Mouse (Mus musculus) frontal cortex, postnatal 25 days (tissue): ENCODE data around the gene Ltb.

Experiments
- DNase-seq, 2 experiments: peaks; one replicate each; pipeline ENCODE4 v3.0.0; 2022; ENCODE audit warnings: low spot score in 2 of 2

Gene Ltb

DNA sequence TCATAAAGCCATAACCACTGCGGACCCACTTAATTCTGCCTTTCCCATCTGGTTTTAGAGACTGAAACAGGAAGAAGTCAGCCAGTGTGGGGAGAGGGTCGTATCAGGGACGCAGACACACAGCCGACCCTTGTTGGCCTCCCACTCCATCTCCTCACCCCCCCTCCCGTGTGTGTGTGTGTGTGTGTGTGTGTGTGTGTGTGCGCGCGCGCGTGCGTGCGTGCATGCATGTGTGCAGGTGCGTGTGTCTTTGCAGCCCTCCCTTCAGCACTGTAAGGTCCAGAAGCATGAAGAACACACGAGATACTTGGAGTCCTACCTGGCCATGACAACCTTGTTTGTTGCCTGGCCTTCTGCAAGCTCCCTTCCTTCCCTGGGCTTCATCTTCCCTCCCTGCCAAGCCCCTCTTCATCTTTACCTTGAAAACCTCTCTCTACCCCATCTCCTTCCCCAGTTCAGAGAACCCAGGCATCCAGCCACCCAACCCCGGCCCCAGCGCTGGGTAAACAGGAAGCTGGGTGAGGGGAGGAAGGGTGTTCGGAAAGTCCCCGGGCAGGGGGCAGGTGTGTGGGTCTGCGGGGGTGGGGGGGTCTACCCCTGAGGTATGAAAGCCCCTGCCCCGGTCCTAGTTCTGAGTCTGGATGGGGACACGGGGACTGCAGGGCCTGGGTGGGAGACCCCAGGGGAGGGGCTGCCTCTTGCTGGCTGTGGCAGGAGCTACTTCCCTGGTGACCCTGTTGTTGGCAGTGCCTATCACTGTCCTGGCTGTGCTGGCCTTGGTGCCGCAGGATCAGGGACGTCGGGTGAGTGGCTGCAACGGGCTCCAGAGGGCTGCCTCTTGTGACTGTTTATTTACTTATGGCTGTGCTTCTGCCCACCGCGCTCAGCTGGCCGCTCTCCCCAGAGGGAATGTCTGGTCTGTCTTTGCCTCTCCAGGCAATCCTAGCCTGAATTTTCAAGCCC lies at the start of gene Ltb:
Ltb (plus strand) TSS at position 559 of the 963 bp plus-strand sequence.
- DNase-seq: no peak

DNA sequence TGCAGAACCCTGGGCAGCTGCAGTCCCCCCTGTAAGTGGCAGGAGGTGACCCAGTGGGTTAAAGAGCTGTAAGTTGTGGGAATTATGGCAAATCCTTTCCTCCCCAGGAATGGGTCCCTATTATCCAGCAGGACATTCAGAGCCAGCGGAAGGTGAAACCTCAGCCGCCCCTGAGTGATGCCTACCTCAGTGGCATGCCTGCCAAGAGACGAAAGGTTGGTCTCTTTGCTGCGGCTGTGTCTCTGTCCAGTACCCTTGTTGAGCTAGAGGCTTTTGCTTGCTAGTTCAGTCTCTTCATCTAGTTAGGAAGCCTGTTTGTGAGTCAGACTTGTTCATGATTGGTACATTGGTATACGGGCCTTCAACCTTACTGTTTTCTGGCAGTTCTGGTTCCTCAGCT lies 48.1 kb upstream of the Ltb start:
- DNase-seq: no peak

DNA sequence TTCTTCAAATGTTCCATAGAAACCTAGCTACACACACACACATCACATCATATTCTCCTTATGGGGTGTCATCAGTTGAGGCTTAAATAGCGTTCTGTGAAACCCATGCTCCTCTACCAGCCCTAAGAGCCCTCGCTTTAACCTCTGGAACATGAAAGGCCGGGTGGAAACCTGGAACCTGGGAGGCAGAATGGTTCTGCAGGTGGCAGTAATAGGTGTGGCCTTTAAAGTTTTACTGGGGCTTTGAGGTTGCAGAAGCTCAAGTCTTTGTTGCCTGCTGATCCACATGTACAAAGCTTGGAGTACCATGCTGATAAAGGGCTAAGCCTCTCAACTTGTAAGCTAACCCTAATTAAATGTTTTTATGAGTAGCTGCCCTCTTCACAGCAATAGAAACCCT lies 46.9 kb upstream of the Ltb start:
- no peak for DNase-seq

DNA sequence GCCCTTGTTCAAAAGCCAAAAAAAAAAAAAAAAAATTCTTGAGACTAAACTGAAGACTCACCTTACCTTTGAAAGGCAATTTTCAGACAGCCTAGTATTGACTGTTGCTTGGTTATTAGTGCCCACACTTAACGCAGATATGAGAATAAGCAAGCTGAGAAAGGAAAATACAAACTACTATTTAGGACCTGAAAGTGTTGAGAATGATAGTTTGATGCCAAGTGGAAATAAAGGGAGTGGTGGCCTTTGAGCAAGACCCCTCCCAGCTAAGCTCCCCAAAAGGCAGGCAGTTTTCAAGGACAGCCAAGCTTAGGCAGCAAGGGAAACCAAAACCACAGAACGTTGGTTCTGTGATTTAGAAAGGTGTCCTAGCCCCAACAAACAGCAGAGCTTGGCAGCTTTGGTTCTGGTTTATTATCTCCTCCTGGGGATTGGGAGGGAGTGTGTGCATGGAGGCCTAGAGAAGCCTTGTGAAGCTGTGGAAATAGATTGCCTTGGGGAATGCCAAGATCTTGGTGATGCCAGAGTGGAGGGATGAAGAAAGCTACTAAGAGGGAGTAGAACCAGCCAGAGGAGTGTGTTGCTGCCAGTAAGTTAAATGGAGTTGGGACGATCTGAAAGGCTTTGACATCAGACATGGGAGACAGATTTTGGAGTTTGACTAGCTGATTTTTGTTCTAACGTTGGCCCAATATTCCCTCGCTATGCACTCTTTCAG lies 46.2 kb upstream of the Ltb start:
- no peak for DNase-seq

DNA sequence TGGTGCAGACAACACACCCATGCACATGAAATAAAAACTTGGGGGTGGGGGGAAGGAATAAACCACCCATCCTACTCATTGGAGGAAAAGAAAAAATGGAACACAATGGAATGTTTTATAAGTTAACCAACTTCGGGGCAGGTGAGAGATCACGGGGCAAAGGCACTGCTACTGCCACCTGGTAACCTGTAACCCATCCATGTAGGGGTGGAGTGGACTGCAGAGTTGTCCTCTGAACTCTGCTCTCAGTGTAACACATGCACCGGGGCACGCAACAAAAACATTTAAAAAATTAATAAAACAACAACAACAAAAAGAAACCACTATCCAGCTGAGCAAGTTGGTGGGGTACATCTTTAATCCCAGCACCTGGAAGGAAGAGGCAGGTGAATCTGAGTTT lies 42.1 kb upstream of the Ltb start:
- DNase-seq: no peak

DNA sequence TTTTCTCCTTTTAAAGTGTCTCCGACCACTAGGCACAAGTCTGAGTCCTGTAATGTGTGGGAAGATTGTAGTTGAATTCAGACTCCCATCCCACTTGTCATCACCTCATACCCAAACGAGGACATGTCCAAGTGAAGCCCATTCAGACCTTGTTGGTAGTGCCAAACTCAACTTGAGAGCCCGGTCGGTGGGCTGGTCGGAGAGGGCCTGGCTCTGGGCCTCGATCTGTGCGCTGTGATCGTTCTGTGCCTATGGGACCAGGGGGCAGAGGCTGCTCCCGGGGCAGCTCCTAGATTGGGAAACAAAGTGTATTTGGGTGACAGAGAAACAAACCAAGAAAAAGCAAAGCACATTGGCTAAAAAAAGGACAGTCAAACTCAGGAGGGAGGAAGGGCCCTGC lies 41.2 kb upstream of the Ltb start:
- DNase-seq: no peak

DNA sequence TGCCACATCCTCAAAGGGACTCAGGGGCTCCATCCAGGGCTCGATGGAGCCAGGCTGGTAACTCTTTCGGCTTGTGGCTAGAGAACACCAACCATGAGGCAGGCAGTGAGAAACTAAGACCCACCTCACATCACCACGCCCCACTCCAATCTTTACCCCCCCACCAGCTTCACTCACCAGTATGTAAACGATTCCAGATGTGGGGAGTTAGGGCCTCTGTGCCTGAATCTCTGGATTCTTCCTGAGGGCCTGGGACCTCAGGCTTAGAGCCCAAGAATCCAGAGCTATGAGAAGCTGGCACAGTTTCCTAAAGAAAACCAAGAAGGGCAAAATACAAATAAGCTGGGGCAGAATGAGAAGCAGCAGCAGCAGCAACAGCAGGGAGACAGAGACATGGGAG lies 40.3 kb upstream of the Ltb start:
- no peak for DNase-seq

DNA sequence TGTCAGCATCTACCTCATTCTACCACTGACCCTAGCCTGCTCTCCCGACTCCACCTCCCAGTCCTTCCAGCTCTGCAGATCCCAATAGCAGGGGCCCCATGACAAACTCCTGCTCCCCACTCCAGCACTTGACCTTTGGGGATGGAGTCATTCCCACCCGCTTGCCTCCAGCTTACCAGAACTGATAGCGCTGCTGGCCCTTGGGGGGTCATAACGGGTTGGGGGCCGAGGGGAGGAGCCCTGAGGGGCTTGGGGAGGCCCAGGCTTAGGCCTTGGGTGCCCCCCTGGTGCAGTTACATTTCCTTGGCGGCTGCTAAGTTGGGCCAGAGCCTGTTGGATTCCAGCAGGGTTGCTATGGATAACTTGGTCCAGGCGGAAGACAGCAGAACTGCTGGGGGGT lies 39.6 kb upstream of the Ltb start:
- DNase-seq: no peak

DNA sequence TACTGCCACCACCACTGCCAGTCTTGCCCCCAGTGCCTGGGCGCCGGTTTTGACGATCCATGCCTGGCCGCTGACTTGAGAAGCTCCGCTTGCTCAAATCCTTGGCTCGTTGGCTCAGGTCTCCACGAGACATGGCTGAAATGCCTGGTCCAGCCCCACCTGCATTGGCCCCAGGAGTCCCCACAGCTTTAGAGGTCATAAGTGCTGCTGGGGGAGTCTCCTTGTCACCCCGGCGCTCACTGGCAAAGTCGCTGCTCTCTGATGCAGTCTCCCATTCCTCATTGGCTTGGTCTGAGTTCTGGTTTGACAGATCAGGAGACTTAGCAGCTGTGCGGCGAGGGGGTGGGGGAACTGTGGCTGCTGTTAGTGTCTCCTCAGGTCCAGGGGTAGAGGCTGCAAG lies 38.8 kb upstream of the Ltb start:
- DNase-seq: no peak

DNA sequence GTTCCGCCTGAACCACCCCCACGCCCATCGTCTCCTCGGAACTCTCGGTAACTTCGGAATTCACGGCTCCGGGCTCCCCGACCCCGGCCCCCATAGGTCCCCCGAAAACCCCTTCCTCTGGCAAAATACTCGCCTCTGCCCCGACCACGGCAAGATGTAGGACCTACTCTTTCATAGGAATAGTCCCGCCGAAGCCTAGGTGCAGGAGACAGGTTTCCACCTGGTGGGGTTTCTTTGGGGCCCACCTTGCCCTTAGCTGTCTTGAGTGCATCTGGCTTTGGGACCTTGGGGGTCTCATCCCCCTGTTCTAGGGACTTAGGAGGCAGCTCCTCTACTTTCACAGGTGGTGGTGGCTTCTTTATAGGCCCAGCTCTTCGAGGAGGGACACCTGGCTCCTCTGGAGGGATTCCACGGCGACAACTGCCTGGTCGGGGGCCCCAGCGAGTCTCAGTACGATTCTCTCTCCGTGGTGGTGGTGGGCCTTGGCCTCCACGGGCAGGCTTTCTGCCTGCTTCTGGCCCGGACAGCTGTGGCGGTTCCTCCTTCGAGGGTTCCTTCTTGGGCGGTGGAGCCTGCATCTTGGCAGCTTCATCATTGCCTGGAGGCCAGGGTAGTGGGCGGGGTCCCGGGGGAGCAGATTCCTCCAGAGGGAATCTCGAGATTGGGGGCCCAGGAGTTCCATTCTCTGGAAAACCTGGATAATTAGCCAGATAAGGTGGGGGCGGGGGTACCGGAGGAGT lies 37.6 kb upstream of the Ltb start:
- no peak for DNase-seq

DNA sequence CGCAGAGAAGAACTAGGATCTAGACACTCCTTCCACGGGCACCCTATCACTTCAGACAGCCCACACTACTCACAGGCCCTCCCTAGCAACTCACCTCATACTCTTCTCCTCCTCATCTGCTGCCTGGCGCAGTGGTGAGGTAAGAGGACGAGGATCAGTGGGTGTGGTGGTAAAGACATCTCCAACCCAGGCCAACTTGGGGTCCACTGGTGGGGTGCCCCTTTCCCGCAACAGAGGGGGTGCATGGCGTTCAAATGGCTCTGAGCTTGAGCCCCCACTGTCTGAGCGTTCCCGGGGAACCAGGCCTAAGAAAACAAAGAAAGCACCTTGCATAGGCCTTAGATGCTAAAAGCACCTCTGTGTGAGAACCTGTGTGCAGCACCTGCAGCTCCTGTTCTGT lies 37.0 kb upstream of the Ltb start:
- DNase-seq: no peak

DNA sequence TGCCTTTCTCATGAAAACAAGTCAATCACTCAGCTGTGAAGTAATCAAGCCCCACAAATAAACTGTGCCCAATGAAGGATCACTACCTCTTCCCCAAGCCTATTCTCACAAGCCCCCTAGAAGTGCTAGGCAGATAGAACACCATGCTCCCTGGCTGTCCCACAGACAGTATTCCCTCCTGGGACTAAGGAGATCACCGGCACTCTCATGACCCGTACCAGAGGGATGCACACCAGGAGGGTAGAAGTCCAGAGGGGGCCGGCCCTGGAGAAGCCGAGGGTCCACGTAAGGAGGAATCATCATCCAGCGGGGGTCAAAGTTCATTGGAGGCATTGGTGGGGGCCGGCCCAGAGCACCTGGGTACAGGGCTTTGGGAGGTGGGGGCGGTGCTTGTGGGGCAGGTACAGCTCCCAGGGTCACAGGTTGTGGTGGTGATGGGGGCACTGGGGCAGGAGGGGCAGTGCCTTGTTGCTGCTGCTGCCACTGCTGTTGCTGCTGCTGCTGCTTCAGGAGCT lies 36.5 kb upstream of the Ltb start:
- no peak for DNase-seq

DNA sequence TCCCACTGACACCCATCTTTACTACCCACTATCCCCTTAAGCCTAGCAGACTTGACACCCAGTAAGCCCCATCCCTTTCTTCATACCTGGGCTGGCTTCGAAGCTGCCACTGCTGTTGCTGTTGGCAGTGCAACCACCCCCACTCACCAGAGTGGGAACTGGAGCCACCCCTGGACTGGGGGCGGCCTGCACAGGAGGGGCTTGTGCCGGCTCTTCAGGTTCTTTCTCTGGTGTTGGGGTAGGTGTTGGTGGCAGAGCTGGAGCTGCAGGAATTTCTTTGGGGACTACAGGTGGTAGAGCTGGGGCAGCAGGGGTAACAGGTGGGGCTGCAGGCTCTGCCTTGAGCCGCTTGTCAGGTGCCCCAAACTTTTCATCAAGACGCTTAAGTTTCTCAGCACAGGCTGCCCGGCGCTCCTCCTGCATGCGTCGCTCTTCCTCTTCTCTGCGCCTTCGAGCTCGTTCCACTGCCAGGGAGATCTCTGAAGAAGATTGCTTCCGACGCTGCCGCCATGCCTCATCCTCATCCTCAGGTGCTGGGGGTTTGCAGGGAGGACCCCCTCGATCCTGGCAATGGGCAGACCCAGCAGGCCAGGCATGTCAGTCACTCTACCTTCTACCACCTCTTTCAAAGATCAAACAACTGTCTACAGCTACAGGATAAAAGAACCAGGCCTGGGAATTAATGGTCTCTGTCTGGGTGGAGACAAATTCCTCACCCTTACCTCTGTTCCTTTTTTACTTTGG lies 35.2 kb upstream of the Ltb start:
- DNase-seq: no peak

DNA sequence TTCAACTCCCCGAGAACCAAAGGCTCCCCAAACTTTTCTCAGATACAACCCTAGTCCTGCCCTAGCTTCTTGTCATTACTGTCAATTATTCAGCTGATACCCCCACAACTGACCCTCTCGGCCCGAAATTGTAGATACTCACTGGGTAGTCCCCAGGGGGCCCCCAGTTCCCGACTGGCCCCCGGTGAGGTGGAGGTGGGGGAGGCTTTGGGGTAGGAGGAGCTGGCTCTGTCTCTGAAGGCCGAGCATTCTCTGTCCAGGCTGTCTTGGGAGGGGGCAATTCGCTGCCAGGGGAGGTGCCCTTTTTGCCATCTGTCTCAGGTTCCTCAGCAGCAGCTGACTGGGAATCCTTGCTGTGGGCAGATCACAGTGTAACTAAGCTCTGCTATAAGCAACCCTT lies 34.6 kb upstream of the Ltb start:
- DNase-seq: no peak

DNA sequence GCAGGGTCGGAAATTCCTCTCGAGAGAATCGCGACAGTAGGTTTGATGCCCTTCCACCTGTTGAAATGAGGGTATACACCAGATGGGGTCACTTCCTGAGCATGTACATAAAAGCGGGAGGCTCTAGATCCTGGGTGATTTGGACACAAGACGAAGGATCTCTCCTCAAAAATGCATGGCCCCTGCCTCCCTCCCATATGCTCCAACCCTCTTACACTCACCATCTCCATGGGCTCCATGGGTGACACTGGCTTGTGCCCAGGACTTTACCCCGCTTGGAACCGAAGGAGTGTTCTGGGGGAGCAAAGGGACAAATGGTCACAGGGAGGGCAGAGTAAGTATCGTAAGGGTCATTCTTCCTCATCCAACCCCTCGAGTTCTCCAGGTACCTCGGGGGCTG lies 32.8 kb upstream of the Ltb start:
- no peak for DNase-seq

DNA sequence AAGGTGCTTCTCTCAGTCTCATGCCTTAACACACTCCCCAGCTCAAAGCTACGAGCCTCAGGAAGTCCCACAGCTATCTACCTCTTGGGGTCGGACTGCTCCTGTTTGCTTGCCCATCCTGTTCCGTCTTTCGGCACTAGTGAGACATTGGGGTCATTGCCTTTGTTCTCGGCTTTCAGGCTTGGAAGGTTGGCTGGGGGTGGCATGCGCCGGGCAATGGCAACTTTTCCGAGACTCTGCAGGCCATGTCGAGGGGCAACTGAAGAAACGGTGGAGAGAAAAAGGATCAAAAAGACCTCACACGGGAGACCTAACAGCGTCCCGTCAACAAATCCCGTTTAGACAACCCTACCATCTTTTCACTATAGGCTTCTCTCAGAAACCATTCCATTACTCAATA lies 32.1 kb upstream of the Ltb start:
- DNase-seq: no peak

DNA sequence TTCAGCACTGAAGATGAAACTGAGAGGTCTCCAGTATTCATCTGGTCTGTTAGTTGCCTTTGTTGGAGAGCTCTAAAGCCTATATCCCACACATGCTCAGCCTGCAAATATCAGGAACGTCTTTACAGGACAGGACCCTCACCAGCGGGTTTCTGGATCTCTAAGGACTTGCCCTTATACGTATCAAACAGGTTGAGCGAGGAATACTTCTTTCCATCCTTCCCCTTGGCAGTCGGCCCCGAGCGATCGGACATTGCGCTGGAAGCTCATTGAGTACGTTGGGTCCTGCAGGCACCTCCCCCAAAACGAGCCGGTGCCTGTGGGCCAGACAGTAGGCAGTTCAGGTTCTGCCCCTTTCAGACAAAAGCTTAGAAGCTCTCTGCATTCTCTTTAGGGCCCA lies 31.5 kb upstream of the Ltb start:
- no peak for DNase-seq

DNA sequence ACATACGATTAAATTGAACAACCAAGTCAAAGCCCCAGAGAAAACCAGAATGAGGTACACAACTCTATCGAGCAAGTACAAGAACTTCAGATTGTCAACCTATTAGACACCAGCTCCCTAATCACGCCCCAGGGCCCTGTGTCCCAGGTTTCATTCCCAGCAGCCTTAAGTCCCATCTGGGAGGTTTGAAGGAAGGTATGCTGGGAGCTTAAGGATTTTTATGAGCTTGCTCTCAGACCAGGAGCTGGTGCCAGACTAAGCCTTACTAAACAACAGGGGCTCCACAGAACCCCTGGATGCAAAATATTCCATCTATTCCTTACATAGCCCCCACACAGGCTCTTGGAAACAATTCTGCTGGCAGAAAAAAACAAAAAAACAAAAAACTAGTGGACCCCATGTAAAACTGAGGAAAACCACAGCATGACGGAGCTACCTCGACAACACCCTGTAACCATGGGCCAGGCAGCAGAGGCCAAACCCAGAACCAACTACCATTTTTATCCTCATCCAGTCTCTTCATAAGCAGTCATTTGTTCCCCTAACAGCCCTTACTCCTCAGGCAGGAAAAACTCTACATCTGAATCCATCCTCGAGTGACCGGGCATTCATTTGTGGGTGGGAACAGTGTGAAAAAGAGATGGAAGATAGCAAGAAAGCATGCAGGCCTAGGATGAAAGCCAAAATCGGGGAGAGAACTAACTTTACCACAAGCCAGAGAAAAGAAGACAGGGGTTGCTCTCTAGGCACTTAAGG lies 30.7 kb upstream of the Ltb start:
- no peak for DNase-seq

DNA sequence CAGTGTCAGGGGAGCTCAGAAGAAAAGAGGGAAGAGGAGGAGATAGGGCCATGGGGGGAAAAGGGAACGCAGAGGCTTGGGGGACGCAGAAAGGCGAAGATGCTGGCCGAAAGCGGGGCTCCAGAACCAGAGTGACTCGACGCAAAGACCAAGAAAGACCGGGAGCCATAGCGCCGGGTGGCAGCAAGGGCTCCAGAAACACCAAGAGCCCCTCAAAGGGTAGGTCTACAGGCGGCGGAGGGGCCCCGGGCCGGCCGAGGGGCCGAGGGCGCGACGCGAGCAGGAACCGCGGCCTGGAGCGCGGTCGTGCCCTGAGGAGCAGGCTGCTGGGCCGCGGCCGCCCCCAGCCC lies 30.0 kb upstream of the Ltb start:
- DNase-seq: no peak

DNA sequence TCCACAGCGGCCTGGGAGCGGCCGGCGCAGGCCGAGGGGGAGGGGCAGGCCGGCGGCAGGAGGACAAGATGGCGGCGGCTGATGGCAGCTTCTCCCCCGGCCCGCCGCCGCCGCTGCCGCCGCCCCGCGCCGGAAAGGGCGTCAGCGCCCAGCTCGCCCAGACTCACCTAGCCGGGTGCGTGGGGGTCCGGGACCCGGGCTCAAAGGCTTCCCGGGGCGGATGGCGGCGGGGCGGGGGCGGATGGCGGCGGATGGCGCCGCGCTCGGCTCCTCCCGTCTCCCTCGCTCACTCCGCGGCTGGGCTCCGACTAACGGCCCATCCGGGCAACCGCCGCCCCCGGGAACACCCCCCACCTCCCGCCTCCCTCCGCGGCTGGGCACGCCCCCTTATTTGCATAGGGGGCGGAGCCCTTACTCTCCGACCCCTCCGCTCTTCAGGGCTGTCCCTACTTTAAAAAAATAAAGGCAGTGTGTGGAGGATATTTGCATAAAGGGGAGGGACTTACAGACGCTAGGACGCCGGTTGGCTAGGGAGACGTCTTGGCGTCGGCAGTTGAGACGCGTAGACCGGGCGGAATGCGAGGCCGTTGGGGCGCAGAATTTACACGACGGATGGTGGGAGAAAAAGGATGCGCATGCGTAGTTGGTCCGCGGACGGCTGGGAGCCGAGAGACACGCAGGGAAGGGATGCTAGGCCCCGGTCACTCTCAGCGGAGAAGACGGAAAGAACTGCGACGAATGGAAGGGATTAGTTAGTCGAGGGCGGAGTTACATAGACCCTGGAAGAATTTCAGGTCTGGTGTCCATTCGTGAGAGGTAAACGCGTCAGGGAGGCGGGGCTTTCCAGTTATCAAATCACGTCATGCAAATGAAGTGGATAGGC lies 29.4 kb upstream of the Ltb start, which contains the start of gene Prrc2a:
Prrc2a (minus strand) TSS at position 330 of the 883 bp plus-strand sequence.
- peak; percentile 98 to 99 for DNase-seq
